Mouse (Mus musculus): Measurements from ENCODE around the gene Atf2. TPM values are rescaled to one million over a fixed set of nuclear protein-coding genes. Genes with fewer than 3 reads are reported as not detected.

The Atf2 gene
- 10.3 and 11.9 TPM in 2 replicates for polyA plus RNA-seq (2012; rRNA removed)

GRCm38 (mm10) chr2:73892464-73893296, at the start of gene Atf2:
Gene Atf2 (minus strand): TSS chr2:73892639.
- H3K4me1 ChIP-seq (ENCODE audit: control insufficient read depth, insufficient read depth, low read length) = no peaks in the 10 kb centered on the region; the same call in 1 of the 2 replicates
- peak; percentile 97 for DNase-seq
- WGBS = under 1% methylated on average over 62 of the region's 63 CpGs
- peak within 1 kb of the TSS; percentile 87 for H3K4me3 ChIP-seq (replicated peaks; ENCODE audit: extremely low read depth, low read depth, low read length)
- no peak for TF ChIP-seq CTCF (IDR thresholded peaks at IDR 0.05; ENCODE audit: insufficient read depth, low read length)
- TF ChIP-seq POLR2A (IDR thresholded peaks at IDR 0.05; ENCODE audit: borderline replicate concordance, extremely low read depth, low read depth, low read length) = peak; percentile 82

GRCm38 (mm10) chr2:73941281-73941680, 48.8 kb upstream of the Atf2 start:
- no peak overlapping the region for H3K4me3 ChIP-seq (replicated peaks; ENCODE audit: extremely low read depth, low read depth, low read length)
- WGBS = 72% methylated on average over 1 of the region's 1 CpGs
- no peaks in the 10 kb centered on the region for H3K4me1 ChIP-seq (ENCODE audit: control insufficient read depth, insufficient read depth, low read length)
- TF ChIP-seq CTCF (IDR thresholded peaks at IDR 0.05; ENCODE audit: insufficient read depth, low read length) (no peak), POLR2A (IDR thresholded peaks at IDR 0.05; ENCODE audit: borderline replicate concordance, extremely low read depth, low read depth, low read length) (no peak)
- DNase-seq = no peak

DNA sequence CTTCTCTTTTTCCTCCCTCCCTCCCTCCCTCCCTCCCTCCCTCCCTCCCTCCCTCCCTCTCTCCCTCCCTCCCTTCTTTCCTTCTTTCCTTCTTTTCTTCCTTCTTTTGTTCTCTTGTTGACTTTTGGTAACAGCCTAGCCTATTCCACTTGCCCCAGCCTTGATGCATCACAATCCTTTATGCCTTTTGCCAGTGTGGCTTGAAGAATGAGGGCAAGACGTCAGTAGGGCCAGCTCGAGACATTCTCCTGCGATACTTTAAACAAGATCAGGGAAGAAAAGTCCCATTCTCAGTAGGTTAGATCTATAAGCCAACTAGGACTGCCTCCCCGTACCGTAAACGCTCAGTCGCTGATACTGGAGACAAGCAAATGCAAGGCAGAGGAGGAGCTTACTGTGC, 48.0 kb upstream of the Atf2 start:
- WGBS = 80% methylated on average over 7 of the region's 7 CpGs
- TF ChIP-seq CTCF (IDR thresholded peaks at IDR 0.05; ENCODE audit: insufficient read depth, low read length) = no peak
- TF ChIP-seq POLR2A (IDR thresholded peaks at IDR 0.05; ENCODE audit: borderline replicate concordance, extremely low read depth, low read depth, low read length) = no peak
- DNase-seq = no peak
- no peak overlapping the region for H3K4me3 ChIP-seq (replicated peaks; ENCODE audit: extremely low read depth, low read depth, low read length)
- H3K4me1 ChIP-seq (ENCODE audit: control insufficient read depth, insufficient read depth, low read length) = no peaks in the 10 kb centered on the region

DNA sequence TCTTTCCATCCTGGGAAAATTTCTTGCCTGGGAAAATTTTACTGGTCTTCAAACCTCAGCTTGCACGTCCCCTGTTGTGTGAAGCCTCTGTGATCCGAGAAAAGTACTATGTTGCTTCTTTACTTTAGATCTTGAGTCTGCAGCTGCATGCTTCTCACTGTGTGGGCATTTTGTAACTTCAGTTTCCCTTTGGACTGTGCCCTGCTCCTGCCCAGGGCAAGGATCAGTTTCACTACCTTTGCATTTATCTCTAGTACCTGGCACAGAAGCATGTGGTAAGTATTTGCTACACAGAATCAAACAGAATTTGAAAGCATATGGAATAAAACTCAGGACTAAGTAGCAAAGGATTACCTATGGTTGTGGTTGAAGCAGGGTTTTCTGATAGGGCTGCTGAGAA, 46.5 kb upstream of the Atf2 start:
- TF ChIP-seq POLR2A (IDR thresholded peaks at IDR 0.05; ENCODE audit: borderline replicate concordance, extremely low read depth, low read depth, low read length) = no peak
- no peak for TF ChIP-seq CTCF (IDR thresholded peaks at IDR 0.05; ENCODE audit: insufficient read depth, low read length)
- WGBS = 76% methylated on average over 2 of the region's 2 CpGs
- no peak for DNase-seq
- no peaks in the 10 kb centered on the region for H3K4me1 ChIP-seq (ENCODE audit: control insufficient read depth, insufficient read depth, low read length)
- no peak overlapping the region for H3K4me3 ChIP-seq (replicated peaks; ENCODE audit: extremely low read depth, low read depth, low read length)

GRCm38 (mm10) chr2:73932676-73933313, 40.4 kb upstream of the Atf2 start:
- no peak for DNase-seq
- no peaks in the 10 kb centered on the region for H3K4me1 ChIP-seq (ENCODE audit: control insufficient read depth, insufficient read depth, low read length)
- H3K4me3 ChIP-seq (replicated peaks; ENCODE audit: extremely low read depth, low read depth, low read length) = no peak overlapping the region
- no peak for TF ChIP-seq CTCF (IDR thresholded peaks at IDR 0.05; ENCODE audit: insufficient read depth, low read length)
- no peak for TF ChIP-seq POLR2A (IDR thresholded peaks at IDR 0.05; ENCODE audit: borderline replicate concordance, extremely low read depth, low read depth, low read length)
- 69% methylated on average over 8 of the region's 8 CpGs for WGBS

DNA sequence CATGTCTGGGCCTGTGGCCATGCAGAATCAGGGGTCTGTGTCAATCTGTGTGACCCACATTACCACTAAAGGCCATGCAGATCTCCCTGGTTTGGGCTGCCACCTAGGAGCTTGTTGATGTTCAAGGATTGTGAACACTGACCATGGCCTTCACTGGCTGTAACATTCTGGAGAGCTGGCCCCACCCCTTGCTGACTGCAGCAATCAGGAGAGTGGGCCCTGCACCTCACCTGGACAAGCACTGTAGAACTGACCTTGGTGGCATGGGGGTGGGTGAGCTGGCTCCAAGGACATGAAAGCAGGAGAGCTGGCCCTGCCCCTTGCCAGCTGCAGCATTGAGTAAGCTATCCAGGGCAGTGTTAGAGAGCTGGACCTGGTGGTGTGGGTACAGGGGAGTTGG, 35.3 kb upstream of the Atf2 start:
- no peak overlapping the region for H3K4me3 ChIP-seq (replicated peaks; ENCODE audit: extremely low read depth, low read depth, low read length)
- TF ChIP-seq CTCF (IDR thresholded peaks at IDR 0.05; ENCODE audit: insufficient read depth, low read length) = no peak
- TF ChIP-seq POLR2A (IDR thresholded peaks at IDR 0.05; ENCODE audit: borderline replicate concordance, extremely low read depth, low read depth, low read length) = no peak
- no peak for DNase-seq
- H3K4me1 ChIP-seq (ENCODE audit: control insufficient read depth, insufficient read depth, low read length) = no peaks in the 10 kb centered on the region

- 59% methylated on average over 3 of the region's 3 CpGs for WGBS
- TF ChIP-seq CTCF (IDR thresholded peaks at IDR 0.05; ENCODE audit: insufficient read depth, low read length) = no peak
- no peak for TF ChIP-seq POLR2A (IDR thresholded peaks at IDR 0.05; ENCODE audit: borderline replicate concordance, extremely low read depth, low read depth, low read length)
- Histone ChIP-seq H3K4me3 (replicated peaks; ENCODE audit: extremely low read depth, low read depth, low read length) (no peak overlapping the region), H3K4me1 (ENCODE audit: control insufficient read depth, insufficient read depth, low read length) (no peaks in the 10 kb centered on the region)
- DNase-seq = no peak
Measured at GRCm38 (mm10) chr2:73925539-73925938, 33.1 kb upstream of the Atf2 start.

DNA sequence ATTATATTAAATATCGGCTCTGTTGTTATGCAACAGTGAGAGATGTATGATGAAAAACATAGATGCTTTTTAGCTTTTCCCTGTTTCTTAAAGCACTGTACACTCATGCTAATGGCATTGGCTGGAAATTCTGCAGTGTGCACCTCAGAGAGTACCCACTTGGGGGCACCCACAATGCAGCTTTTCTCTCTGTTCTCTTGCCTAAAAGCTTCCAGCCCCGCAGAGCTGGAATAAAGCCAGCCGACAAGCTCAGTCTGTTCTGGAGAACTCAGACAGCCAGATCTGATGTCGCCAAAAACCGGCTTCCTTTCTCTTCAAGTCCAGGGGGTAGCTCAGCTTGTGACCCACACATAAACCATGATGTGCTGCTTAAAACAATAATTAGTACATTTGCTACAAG, 32.6 kb upstream of the Atf2 start:
- WGBS = 15% methylated on average over 5 of the region's 5 CpGs
- TF ChIP-seq POLR2A (IDR thresholded peaks at IDR 0.05; ENCODE audit: borderline replicate concordance, extremely low read depth, low read depth, low read length) = no peak
- TF ChIP-seq CTCF (IDR thresholded peaks at IDR 0.05; ENCODE audit: insufficient read depth, low read length) = 0 out of 2 replicates have a peak, but pooled peaks have one; percentile 9
- Histone ChIP-seq H3K4me3 (replicated peaks; ENCODE audit: extremely low read depth, low read depth, low read length) (no peak overlapping the region), H3K4me1 (ENCODE audit: control insufficient read depth, insufficient read depth, low read length) (no peaks in the 10 kb centered on the region)
- DNase-seq = no peak

DNA sequence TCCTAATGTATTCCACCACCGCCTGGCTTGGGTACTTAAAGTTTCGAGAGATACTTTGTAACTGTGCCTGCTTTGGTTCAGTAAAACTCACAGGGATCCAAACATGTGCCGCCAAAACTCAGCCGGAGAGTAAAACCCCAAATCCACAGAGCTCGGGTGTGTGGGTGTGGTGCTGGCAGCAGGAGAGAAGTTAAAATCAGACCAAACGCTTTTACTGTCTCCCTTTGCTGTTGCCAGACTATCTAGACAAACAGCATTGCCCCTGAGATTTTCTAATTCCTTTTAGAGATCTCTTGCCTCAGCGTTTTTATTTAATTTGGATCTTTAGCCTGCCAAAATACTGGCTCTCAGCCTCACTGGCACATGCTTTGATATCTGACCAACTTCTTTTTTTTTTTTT, 27.2 kb upstream of the Atf2 start:
- 60% methylated on average over 7 of the region's 7 CpGs for WGBS
- TF ChIP-seq CTCF (IDR thresholded peaks at IDR 0.05; ENCODE audit: insufficient read depth, low read length) = no peak
- TF ChIP-seq POLR2A (IDR thresholded peaks at IDR 0.05; ENCODE audit: borderline replicate concordance, extremely low read depth, low read depth, low read length) = no peak
- DNase-seq = no peak

More for the DNA sequence above, 27.2 kb upstream of the Atf2 start:
- Histone ChIP-seq H3K4me3 (replicated peaks; ENCODE audit: extremely low read depth, low read depth, low read length) (no peak overlapping the region), H3K4me1 (ENCODE audit: control insufficient read depth, insufficient read depth, low read length) (no peaks in the 10 kb centered on the region)

All from lung, adult 2 months (tissue).